Mouse (Mus musculus) lung, embryonic 14.5 days (tissue): ENCODE measurements around the gene Fam71e1. TPM values are rescaled to one million over a fixed set of nuclear protein-coding genes. Genes with fewer than 3 reads are reported as not detected.
A peak's percentile ranks its signal among the peaks of the same experiment; 100 is the strongest.

Experiments
- ATAC-seq: fragments of 200-750 bp; cut with Nextera tagmentation; 2 replicates; pipeline ENCODE4 v1.8.0; 2017; ENCODE audit warnings: mild to moderate bottlenecking, moderate TSS enrichment, moderate library complexity; ENCODE audit not compliant: insufficient read depth
- DNase-seq: peaks from one replicate; pipeline ENCODE4 v3.0.0-alpha.2; 2015
- H3K27ac ChIP-seq: fragments of 300-500 bp; sonication (generic); 2 replicates; pipeline ENCODE4 v1.5.1; 2014; ENCODE audit warnings: low read depth, mild to moderate bottlenecking, moderate library complexity
- H3K27me3 ChIP-seq: fragments of 300-500 bp; sonication (generic); 2 replicates; pipeline ENCODE4 v1.6.1; 2014; ENCODE audit warnings: low read length, control low read depth; ENCODE audit not compliant: insufficient read depth
- H3K36me3 ChIP-seq: fragments of 300-500 bp; sonication (generic); 2 replicates; pipeline ENCODE4 v1.6.1; 2014; ENCODE audit warnings: control low read depth; ENCODE audit not compliant: insufficient read depth
- H3K4me1 ChIP-seq: fragments of 300-500 bp; sonication (generic); 2 replicates; pipeline ENCODE4 v1.6.1; 2014; ENCODE audit warnings: antibody characterized with exemption, control low read depth; ENCODE audit not compliant: insufficient read depth
- H3K4me2 ChIP-seq: fragments of 300-500 bp; sonication (generic); 2 replicates; pipeline ENCODE4 v1.6.1; 2014; ENCODE audit warnings: mild to moderate bottlenecking
- H3K4me3 ChIP-seq: fragments of 300-500 bp; sonication (generic); 2 replicates; pipeline ENCODE4 v1.5.1; 2014; ENCODE audit warnings: low read depth, low read length
- H3K9ac ChIP-seq: fragments of 300-500 bp; sonication (generic); 2 replicates; pipeline ENCODE4 v1.6.1; 2014
- H3K9me3 ChIP-seq: fragments of 300-500 bp; sonication (generic); 2 replicates; pipeline ENCODE4 v1.6.1; 2016; ENCODE audit warnings: low read depth, low read length, control low read depth
- CTCF ChIP-seq: IDR thresholded peaks from 2 replicates; pipeline ENCODE4 v1.5.1; 2016; ENCODE audit warnings: antibody characterized with exemption, low read depth
- WGBS: fragments of 180-500 bp; shearing (Covaris S2); extraction: QIAGEN DNeasy Blood & Tissue Kit; methylation state at CpG from one replicate; pipeline ENCODE4 v1.1.7; 2014; 5-methylcytosine and 5-hydroxymethylcytosine counted together
- polyA plus RNA-seq: library from polyadenylated mRNA; unstranded; fragments of >200 nt; fragmentation: Nextera tagmentation; extraction: Ambion mirVana; gene quantifications from 2 replicates; pipeline ENCODE4 v1.2.1, GENCODE M21; 2014

Fam71e1 gene
- polyA plus RNA-seq, 1 experiment from 2014 or later, result 9.1 TPM

GRCm38 (mm10) chr7:44531946-44532732 is 35.8 kb downstream of the Fam71e1 start, which contains the start of gene Spib:
Spib (minus strand) TSS chr7:44532071.
- Histone ChIP-seq H3K4me2 (no peak within 1 kb of the TSS), H3K36me3 (peaks cover 47% of the 10 kb centered on the region), H3K9me3 (no peaks in the 10 kb centered on the region), H3K4me3 (no peak within 1 kb of the TSS), H3K9ac (no peak within 1 kb of the TSS), H3K27ac (no peak within 1 kb of the TSS), H3K4me1 (no peaks in the 10 kb centered on the region), H3K27me3 (peaks cover 7% of the 10 kb centered on the region; the same call in 1 of the 2 replicates)
- TF ChIP-seq CTCF, result no peak
- DNase-seq (no peak), ATAC-seq (no peak)
- 87% methylated on average over 4 of the region's 4 CpGs for WGBS

GRCm38 (mm10) chr7:44532918-44533745 is 36.8 kb downstream of the Fam71e1 start:
- H3K4me2 ChIP-seq, result no peak overlapping the region
- peaks cover 57% of the 10 kb centered on the region for H3K36me3 ChIP-seq
- 0 out of 2 replicates have a peak, but pooled peaks cover 4% of the 10 kb centered on the region for H3K27me3 ChIP-seq
- ATAC-seq (no peak), DNase-seq (no peak)
- no peak overlapping the region for H3K9ac ChIP-seq
- no peaks in the 10 kb centered on the region for H3K4me1 ChIP-seq
- H3K9me3 ChIP-seq, result no peaks in the 10 kb centered on the region
- WGBS, result 84% methylated on average over 29 of the region's 29 CpGs
- H3K4me3 ChIP-seq, result no peak overlapping the region
- no peak for TF ChIP-seq CTCF
- no peak overlapping the region for H3K27ac ChIP-seq

GRCm38 (mm10) chr7:44533746-44534045 is 37.3 kb downstream of the Fam71e1 start:
- Histone ChIP-seq H3K36me3 (peaks cover 63% of the 10 kb centered on the region), H3K27ac (no peak overlapping the region), H3K9ac (no peak overlapping the region), H3K4me3 (no peak overlapping the region), H3K9me3 (no peaks in the 10 kb centered on the region), H3K4me1 (no peaks in the 10 kb centered on the region), H3K4me2 (no peak overlapping the region), H3K27me3 (0 out of 2 replicates have a peak, but pooled peaks cover 2% of the 10 kb centered on the region)
- ATAC-seq (no peak), DNase-seq (no peak)
- WGBS, result 84% methylated on average over 12 of the region's 12 CpGs
- no peak for TF ChIP-seq CTCF

- Histone ChIP-seq H3K4me2 (no peak overlapping the region), H3K27me3 (no peaks in the 10 kb centered on the region), H3K9ac (no peak overlapping the region), H3K27ac (no peak overlapping the region), H3K36me3 (peaks cover 68% of the 10 kb centered on the region), H3K9me3 (no peaks in the 10 kb centered on the region), H3K4me1 (no peaks in the 10 kb centered on the region), H3K4me3 (no peak overlapping the region)
- ATAC-seq (no peak), DNase-seq (no peak)
- TF ChIP-seq CTCF, result no peak
- 88% methylated on average over 13 of the region's 13 CpGs for WGBS
Measured at GRCm38 (mm10) chr7:44534242-44534641, 37.9 kb downstream of the Fam71e1 start.

GRCm38 (mm10) chr7:44534656-44535441 is 38.5 kb downstream of the Fam71e1 start:
- Histone ChIP-seq H3K9ac (no peak overlapping the region), H3K36me3 (peaks cover 74% of the 10 kb centered on the region), H3K27ac (no peak overlapping the region), H3K9me3 (no peaks in the 10 kb centered on the region), H3K4me3 (no peak overlapping the region), H3K4me1 (no peaks in the 10 kb centered on the region), H3K4me2 (no peak overlapping the region), H3K27me3 (no peaks in the 10 kb centered on the region)
- peak; percentile 49 for TF ChIP-seq CTCF
- DNase-seq (no peak), ATAC-seq (no peak)
- 80% methylated on average over 19 of the region's 19 CpGs for WGBS

- TF ChIP-seq CTCF, result no peak
- H3K27ac ChIP-seq, result no peak overlapping the region
- H3K36me3 ChIP-seq, result peaks cover 85% of the 10 kb centered on the region
- 92% methylated on average over 27 of the region's 27 CpGs for WGBS
- DNase-seq (no peak), ATAC-seq (no peak)
- H3K9me3 ChIP-seq, result no peaks in the 10 kb centered on the region
- no peaks in the 10 kb centered on the region for H3K4me1 ChIP-seq
- no peak overlapping the region for H3K9ac ChIP-seq
- no peak overlapping the region for H3K4me3 ChIP-seq
- H3K27me3 ChIP-seq, result no peaks in the 10 kb centered on the region
- H3K4me2 ChIP-seq, result no peak overlapping the region
Measured at GRCm38 (mm10) chr7:44535657-44536589, 39.5 kb downstream of the Fam71e1 start.
